Mouse (Mus musculus): Measurements from ENCODE around the gene 2310061I04Rik.

- 0 out of 2 replicates have a peak, but pooled peaks have one; percentile 11 for TF ChIP-seq POLR2A (IDR thresholded peaks at IDR 0.05; ENCODE audit: extremely low read depth, insufficient read depth, low read length)
- TF ChIP-seq CTCF (IDR thresholded peaks at IDR 0.05; ENCODE audit: extremely low read depth, insufficient read depth, low read length) = peak; percentile 40; the same call in 1 of the 2 replicates
These were observed 23.8 kb upstream of the 2310061I04Rik start for GRCm38 (mm10) chr17:35920862-35921562.
